ENCODE assay signal across 14 mouse cellular contexts in genomic region chr7:97407145-97407544, GRCm38 (mm10). TPM values are rescaled to one million over a fixed set of nuclear protein-coding genes. Genes with fewer than 3 reads are reported as not detected.
"Had no signal": no experiment of that assay in that cellular context is flagged by ENCODE, and none has a peak within 500 bp of the region (broad histone marks: within the 10 kb centered on the region; RNA-seq: fewer than 3 reads in every experiment).

No protein-coding gene starts in this region.

- H3K27ac ChIP-seq: hindbrain, embryonic 15.5 days; kidney, embryonic 15.5 days; liver, embryonic 13.5 days; macrophage; midbrain, embryonic 15.5 days; neural tube, embryonic 12.5 days; stomach, embryonic 15.5 days had no signal

- H3K4me2 ChIP-seq: hindbrain, embryonic 15.5 days; kidney, embryonic 15.5 days; liver, embryonic 13.5 days; midbrain, embryonic 11.5 days; midbrain, embryonic 15.5 days; neural tube, embryonic 12.5 days; stomach, embryonic 15.5 days had no signal

- H3K4me1 ChIP-seq: kidney, embryonic 15.5 days had no signal

- ATAC-seq: liver, postnatal 0 days; midbrain, embryonic 15.5 days had no signal

- H3K4me3 ChIP-seq: hindbrain, embryonic 15.5 days; kidney, embryonic 15.5 days; liver, embryonic 13.5 days; megakaryocyte, embryonic 14.5 days; midbrain, embryonic 15.5 days; neural tube, embryonic 12.5 days; stomach, embryonic 15.5 days had no signal

- H3K9me3 ChIP-seq: hindbrain, embryonic 15.5 days; midbrain, embryonic 15.5 days; stomach, embryonic 15.5 days had no signal

- H3K9ac ChIP-seq: hindbrain, embryonic 15.5 days; kidney, embryonic 15.5 days; liver, embryonic 13.5 days; liver, postnatal 0 days; midbrain, embryonic 15.5 days; neural tube, embryonic 12.5 days; stomach, embryonic 15.5 days had no signal

- H3K27me3 ChIP-seq: hindbrain, embryonic 15.5 days; kidney, embryonic 15.5 days; liver, embryonic 13.5 days; megakaryocyte, embryonic 14.5 days; midbrain, embryonic 15.5 days; neural tube, embryonic 12.5 days; stomach, embryonic 15.5 days had no signal

- DNase-seq: kidney, adult 18-20 months; kidney, postnatal 25 days; liver; liver, embryonic 13.5 days; liver, postnatal 0 days; thymus, postnatal 4 days had no signal

RNA-seq across cellular contexts. Expression of gene Thrsp, which starts 10.4 kb away (rescaled TPM):
- polyA plus RNA-seq: liver, embryonic 13.5 days; macrophage; midbrain, embryonic 11.5 days had no signal
